Mouse (Mus musculus): Measurements from ENCODE around the gene Pigg. TPM values are rescaled to one million over a fixed set of nuclear protein-coding genes. Genes with fewer than 3 reads are reported as not detected.
A peak's percentile ranks its signal among the peaks of the same experiment; 100 is the strongest.
"Not testable (repeated sequence)": the region's sequence is repeated elsewhere in the genome, so short reads cannot be mapped to it uniquely, and the experiment has no call there.

Pigg gene
- 4.9 and 7.2 TPM in 2 replicates for total RNA-seq (2014; rRNA removed)
- 2.2 and 2.5 TPM in 2 replicates for polyA plus RNA-seq (2015; fragmentation: Nextera tagmentation; extraction: Ambion mirVana)

DNA sequence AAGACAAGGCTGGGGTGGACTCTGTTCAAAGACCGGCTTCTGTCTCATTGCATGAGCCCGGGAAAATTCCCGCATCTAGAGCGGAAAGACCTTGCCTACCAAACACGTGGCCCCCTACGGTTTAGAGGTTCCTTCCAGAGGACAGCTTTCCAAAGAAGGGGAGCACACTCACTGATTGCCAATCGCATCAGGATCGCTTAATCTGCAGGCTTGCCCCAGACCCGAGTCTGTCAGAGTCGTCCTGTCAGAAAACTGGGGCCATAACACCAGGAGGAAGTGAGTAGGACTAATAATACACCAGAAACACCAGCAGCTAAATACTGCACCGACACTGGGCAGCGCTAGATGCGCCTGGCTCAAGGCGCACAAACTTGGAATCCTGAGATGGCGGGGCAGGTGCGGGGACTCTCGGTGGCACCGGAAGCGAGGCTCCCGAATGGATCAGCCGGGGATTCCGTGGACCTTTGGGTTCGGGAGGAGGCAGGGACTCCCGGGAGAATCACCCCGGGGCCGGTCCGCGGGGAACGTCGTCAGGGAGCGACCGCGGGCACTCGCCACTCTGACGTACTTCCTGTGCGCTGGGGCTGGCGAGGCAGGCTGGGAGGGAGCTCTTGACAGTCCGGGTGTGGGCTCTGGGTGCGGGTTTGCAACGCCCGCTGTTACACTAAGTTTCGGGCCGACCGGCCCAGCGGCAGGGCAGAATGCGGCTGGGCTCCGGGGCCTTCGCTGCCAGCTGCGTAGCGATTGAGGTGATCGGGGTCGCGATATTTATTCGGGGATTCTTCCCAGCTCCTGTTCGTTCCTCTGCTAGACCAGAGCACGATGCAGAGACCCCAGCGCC, at the start of gene Pigg:
TSS of gene Pigg (plus strand) at position 386 of the 841 bp plus-strand sequence.
- H3K27me3 ChIP-seq (ENCODE audit: insufficient read depth, low read length), result no peaks in the 10 kb centered on the region
- ATAC-seq (peak; percentile 100), DNase-seq (ENCODE audit: low spot score) (peak; percentile 94)
- peak within 1 kb of the TSS; percentile 81 for H3K4me3 ChIP-seq (ENCODE audit: low read length)
- H3K9ac ChIP-seq (replicated peaks; ENCODE audit: low read length), result peak within 1 kb of the TSS; percentile 76
- peaks cover 3% of the 10 kb centered on the region; the same call in 1 of the 2 replicates for H3K36me3 ChIP-seq (ENCODE audit: insufficient read depth, low read length)
- under 1% methylated on average over 57 of the region's 57 CpGs for WGBS
- peak within 1 kb of the TSS; percentile 81 for H3K27ac ChIP-seq
- H3K4me2 ChIP-seq (ENCODE audit: low read depth, low read length), result peak within 1 kb of the TSS; percentile 80
- TF ChIP-seq CTCF (IDR thresholded peaks at IDR 0.05; ENCODE audit: low read depth), result peak; percentile 47
- 0 out of 2 replicates have a peak, but pooled peaks cover 5% of the 10 kb centered on the region for H3K4me1 ChIP-seq (ENCODE audit: insufficient read depth, low read length)
- no peaks in the 10 kb centered on the region for H3K9me3 ChIP-seq (ENCODE audit: low read length)

DNA sequence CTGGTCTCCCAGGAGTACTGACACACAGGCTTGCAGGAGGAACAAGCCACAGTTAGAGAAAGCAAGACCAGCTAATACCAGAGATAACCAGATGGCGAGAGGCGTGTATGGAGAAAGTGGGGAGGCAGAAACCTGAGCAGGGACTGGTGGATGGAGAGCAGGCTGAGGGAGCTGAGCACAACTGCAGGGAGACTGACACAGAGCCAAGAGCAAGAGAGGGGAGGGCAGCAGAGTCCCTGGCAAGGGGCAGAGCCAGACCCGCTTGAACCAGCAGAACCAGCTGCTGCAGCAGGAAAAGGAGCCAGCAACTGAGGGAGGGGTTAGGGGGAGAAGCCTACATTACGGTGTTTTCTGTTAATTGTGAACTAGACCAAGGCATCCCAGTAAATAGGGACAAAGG, 49.7 kb upstream of the Pigg start:
- no peak overlapping the region for H3K9ac ChIP-seq (replicated peaks; ENCODE audit: low read length)
- DNase-seq (ENCODE audit: low spot score), result peak; percentile 67
- no peaks in the 10 kb centered on the region for H3K27me3 ChIP-seq (ENCODE audit: insufficient read depth, low read length)
- TF ChIP-seq CTCF (IDR thresholded peaks at IDR 0.05; ENCODE audit: low read depth), result no peak
- 33% methylated on average over 4 of the region's 4 CpGs for WGBS
- peaks cover under 1% of the 10 kb centered on the region; the same call in 1 of the 2 replicates for H3K4me1 ChIP-seq (ENCODE audit: insufficient read depth, low read length)
- peak overlapping the region; percentile 23; the same call in 1 of the 2 replicates for H3K4me2 ChIP-seq (ENCODE audit: low read depth, low read length)
- no peak overlapping the region for H3K4me3 ChIP-seq (ENCODE audit: low read length)
- no peaks in the 10 kb centered on the region for H3K36me3 ChIP-seq (ENCODE audit: insufficient read depth, low read length)
- peak overlapping the region; percentile 65; the same call in 1 of the 2 replicates for H3K27ac ChIP-seq
- no peaks in the 10 kb centered on the region for H3K9me3 ChIP-seq (ENCODE audit: low read length)
- ATAC-seq, result peak; percentile 97

GRCm38 (mm10) chr5:108263785-108264184, 48.6 kb upstream of the Pigg start:
- not testable (repeated sequence) for H3K27me3 ChIP-seq (ENCODE audit: insufficient read depth, low read length); DNase-seq (ENCODE audit: low spot score); H3K27ac ChIP-seq; H3K9me3 ChIP-seq (ENCODE audit: low read length); H3K4me2 ChIP-seq (ENCODE audit: low read depth, low read length); H3K36me3 ChIP-seq (ENCODE audit: insufficient read depth, low read length); H3K4me3 ChIP-seq (ENCODE audit: low read length); ATAC-seq; H3K9ac ChIP-seq (replicated peaks; ENCODE audit: low read length); H3K4me1 ChIP-seq (ENCODE audit: insufficient read depth, low read length)
- 90% methylated on average over 1 of the region's 1 CpGs for WGBS

- DNase-seq (ENCODE audit: low spot score) (no peak), ATAC-seq (no peak)
- H3K4me2 ChIP-seq (ENCODE audit: low read depth, low read length), result no peak overlapping the region
- no peaks in the 10 kb centered on the region for H3K9me3 ChIP-seq (ENCODE audit: low read length)
- no peaks in the 10 kb centered on the region for H3K27me3 ChIP-seq (ENCODE audit: insufficient read depth, low read length)
- H3K4me3 ChIP-seq (ENCODE audit: low read length), result no peak overlapping the region
- H3K4me1 ChIP-seq (ENCODE audit: insufficient read depth, low read length), result peaks cover 6% of the 10 kb centered on the region; the same call in 1 of the 2 replicates
- H3K9ac ChIP-seq (replicated peaks; ENCODE audit: low read length), result no peak overlapping the region
- no peak overlapping the region for H3K27ac ChIP-seq
- H3K36me3 ChIP-seq (ENCODE audit: insufficient read depth, low read length), result no peaks in the 10 kb centered on the region
- no peak for TF ChIP-seq CTCF (IDR thresholded peaks at IDR 0.05; ENCODE audit: low read depth)
Observed at GRCm38 (mm10) chr5:108266990-108267389, 45.4 kb upstream of the Pigg start.

- 2% methylated on average over 54 of the region's 55 CpGs for WGBS
- Histone ChIP-seq H3K27me3 (ENCODE audit: insufficient read depth, low read length) (no peaks in the 10 kb centered on the region), H3K4me1 (ENCODE audit: insufficient read depth, low read length) (0 out of 2 replicates have a peak, but pooled peaks cover 6% of the 10 kb centered on the region), H3K9me3 (ENCODE audit: low read length) (no peaks in the 10 kb centered on the region), H3K4me3 (ENCODE audit: low read length) (peak within 1 kb of the TSS; percentile 91), H3K36me3 (ENCODE audit: insufficient read depth, low read length) (no peaks in the 10 kb centered on the region), H3K4me2 (ENCODE audit: low read depth, low read length) (peak within 1 kb of the TSS; percentile 71), H3K9ac (replicated peaks; ENCODE audit: low read length) (peak within 1 kb of the TSS; percentile 88), H3K27ac (peak within 1 kb of the TSS; percentile 91)
- ATAC-seq (peak; percentile 99), DNase-seq (ENCODE audit: low spot score) (peak; percentile 96)
- TF ChIP-seq CTCF (IDR thresholded peaks at IDR 0.05; ENCODE audit: low read depth), result no peak
Observed at GRCm38 (mm10) chr5:108268127-108269062, 44.0 kb upstream of the Pigg start, which contains the start of gene Dr1. TSS of gene Dr1 (plus strand) at chr5:108268897.

DNA sequence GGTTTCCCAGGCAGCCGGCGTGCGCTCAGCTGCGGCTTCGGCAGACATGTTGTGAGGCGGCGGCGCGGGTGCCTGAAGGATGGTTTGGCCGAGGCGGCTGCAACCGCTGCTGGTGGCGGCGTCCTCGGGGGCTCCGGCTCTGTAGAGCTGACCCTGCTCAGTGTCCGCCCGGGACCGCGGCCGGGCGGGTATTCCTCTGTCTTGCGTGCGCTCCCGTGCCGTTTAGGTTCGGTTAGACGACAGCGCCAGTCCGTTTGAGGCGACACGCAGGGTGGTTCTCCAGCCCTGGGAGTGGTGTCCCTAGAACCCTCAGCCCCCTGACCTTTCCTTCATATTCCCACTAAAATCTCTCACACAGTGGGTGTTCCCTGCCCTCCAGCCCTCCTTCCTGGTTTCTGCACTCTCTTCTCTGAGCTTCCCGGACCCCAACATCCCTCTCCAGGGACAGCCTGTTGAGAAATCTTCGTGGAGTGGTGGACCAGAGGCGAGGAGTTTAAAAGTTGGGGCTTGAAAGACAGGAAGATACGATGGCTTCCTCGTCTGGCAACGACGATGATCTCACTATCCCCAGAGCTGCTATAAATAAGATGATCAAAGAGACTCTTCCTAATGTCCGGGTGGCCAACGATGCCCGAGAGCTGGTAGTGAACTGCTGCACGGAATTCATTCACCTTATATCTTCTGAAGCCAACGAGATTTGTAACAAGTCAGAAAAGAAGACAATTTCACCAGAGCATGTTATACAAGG, 43.2 kb upstream of the Pigg start:
- Histone ChIP-seq H3K9ac (replicated peaks; ENCODE audit: low read length) (peak overlapping the region; percentile 88), H3K4me1 (ENCODE audit: insufficient read depth, low read length) (0 out of 2 replicates have a peak, but pooled peaks cover 6% of the 10 kb centered on the region), H3K9me3 (ENCODE audit: low read length) (no peaks in the 10 kb centered on the region), H3K4me2 (ENCODE audit: low read depth, low read length) (peak overlapping the region; percentile 71), H3K4me3 (ENCODE audit: low read length) (peak overlapping the region; percentile 91), H3K27me3 (ENCODE audit: insufficient read depth, low read length) (no peaks in the 10 kb centered on the region), H3K36me3 (ENCODE audit: insufficient read depth, low read length) (no peaks in the 10 kb centered on the region), H3K27ac (peak overlapping the region; percentile 91)
- TF ChIP-seq CTCF (IDR thresholded peaks at IDR 0.05; ENCODE audit: low read depth), result no peak
- WGBS, result under 1% methylated on average over 44 of the region's 44 CpGs
- DNase-seq (ENCODE audit: low spot score), result no peak
- ATAC-seq, result peak; percentile 75

Data from hindbrain, postnatal 0 days (tissue).